Mouse (Mus musculus) T-helper 2 cell (primary cell): ENCODE measurements around the gene Epha7.

Experiments
- in situ Hi-C: fragments of 300-600 bp; cut with MboI, MseI; formaldehyde crosslinking; loops from one replicate; pipeline ENCODE4 v1.15.1; 2025; ENCODE audit warnings: high pct_unique_total_duplicates

Gene Epha7

GRCm38 (mm10) chr4:28812691-28813289, at the start of gene Epha7:
TSS of gene Epha7 (plus strand) at chr4:28813131.
- in situ Hi-C loops: no loop called here

DNA sequence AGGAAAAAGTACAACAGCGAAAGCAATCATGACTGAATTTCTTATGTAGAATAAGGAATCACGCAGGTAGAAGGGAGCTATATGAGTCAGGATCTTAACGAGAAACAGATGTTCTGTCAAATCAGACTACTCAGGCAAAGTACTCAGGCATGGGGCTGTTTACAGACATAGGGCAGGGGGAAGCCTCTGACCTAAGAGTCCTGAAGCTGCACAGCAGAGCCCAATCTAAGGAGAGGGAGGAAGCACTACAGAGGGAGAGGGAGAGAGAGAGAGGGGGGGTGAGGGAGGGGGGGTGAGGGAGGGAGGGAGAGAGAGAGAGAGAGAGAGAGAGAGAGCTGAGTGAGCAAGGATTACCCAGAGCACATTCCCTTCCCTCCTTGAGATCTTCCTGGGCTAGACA, 29.0 kb upstream of the Epha7 start:
- in situ Hi-C loops: no loop called here

GRCm38 (mm10) chr4:28808800-28809199, 4.1 kb upstream of the Epha7 start:
- in situ Hi-C loops: loop anchor here (10.0 kb wide), 1 partner anchor 1636 kb away; no protein-coding TSS in a partner anchor

DNA sequence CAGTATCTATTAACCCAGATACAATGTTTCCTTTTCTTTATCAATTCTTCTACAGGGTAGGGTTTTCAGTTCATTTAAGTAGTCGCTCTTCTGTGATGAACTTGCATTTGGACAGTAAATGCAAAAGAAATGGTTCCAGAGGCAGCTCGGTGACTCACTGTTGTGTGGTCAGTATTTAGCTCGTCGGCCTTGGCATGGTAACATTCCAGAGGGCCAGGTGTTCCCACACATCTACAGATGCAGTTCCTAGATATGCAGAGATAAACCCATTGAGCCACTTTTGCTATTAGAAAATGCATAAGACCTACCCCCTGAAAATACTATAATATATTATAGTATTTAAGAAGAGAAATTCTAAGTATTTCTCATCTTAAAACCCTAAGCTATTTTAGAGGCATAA, 3.2 kb upstream of the Epha7 start:
- in situ Hi-C loops: loop anchor here (10.0 kb wide), 1 partner anchor 1635 kb away; no protein-coding TSS in a partner anchor

DNA sequence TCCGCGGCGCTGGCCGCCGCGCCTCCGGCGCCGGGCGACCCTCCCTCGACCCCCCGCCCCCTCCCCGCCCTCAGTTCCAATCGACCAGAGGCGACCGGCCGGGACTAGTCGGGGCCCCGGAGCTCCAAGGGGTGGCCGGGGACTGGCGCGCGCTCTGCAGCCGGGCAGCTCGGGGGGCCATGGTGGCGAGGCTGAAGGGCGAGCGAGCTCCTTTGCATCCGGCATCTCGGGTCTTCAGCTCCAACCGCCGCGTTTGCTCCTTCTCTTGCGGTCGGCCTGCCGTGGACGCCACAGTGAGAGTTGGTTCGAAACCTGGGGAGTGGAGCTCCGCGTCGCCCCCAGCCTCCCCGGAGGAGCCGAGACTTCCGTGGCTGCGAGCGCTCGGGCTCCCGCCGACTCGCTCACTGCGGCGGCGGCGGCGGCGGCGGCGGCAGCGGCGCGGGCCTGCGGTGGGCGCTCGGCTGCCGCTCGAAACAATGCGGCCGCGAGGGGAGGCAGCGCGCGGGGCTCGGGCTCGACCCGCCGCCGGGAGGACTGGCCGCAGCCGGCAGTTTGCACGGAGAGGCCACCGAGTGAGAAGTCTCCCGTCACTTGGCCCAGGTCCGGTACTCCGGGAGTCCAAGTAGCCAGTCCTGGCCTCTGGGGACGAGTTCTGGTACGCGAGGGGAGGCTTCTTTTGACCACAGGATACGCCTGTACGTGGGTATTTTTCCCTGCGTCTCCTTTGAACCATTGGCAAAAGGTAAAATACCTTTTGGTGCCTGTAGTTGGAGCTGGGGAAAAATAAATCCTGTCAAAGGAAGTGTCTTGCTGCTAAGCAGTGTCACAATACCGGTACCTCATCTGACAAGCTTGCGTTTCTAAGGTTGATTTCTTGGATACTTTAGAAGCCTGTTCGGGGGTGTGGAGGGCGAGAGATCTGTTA, 882 bp downstream of the Epha7 start:
- in situ Hi-C loops: no loop called here

DNA sequence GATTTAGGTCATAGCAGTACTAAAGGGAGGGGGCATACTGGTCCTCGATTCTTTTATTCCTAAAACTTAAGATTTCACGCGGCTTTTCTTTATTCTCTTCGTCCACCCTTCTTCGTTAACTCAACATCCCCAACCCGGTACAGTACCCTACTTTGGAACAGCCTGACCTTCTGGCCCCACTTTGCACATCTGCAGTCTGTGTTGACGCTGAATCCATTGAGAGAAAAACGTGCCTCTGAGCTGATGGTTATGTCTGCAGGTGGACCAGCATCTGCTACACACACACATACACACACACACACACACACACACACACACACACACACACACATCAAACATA, 1.5 kb downstream of the Epha7 start:
- in situ Hi-C loops: no loop called here

GRCm38 (mm10) chr4:28814816-28815620, 2.1 kb downstream of the Epha7 start:
- in situ Hi-C loops: no loop called here

DNA sequence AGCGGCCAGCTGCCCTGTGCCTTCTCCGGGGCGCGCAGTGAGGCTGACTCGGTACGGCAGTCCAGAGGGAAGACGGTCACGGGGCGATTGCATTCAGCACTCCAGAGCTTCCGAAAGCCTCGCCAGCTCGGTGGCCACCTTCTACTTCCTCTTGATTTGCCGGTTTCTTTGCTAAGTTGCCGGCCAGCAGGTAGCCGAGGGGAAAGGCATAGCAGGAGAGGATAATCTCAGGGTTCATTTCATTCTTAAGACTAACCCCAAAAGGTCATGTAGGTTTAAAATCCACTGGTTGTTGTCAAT, 2.6 kb downstream of the Epha7 start:
- in situ Hi-C loops: no loop called here

- in situ Hi-C loops: no loop called here
Observed at GRCm38 (mm10) chr4:28823616-28824015, 10.7 kb downstream of the Epha7 start.

DNA sequence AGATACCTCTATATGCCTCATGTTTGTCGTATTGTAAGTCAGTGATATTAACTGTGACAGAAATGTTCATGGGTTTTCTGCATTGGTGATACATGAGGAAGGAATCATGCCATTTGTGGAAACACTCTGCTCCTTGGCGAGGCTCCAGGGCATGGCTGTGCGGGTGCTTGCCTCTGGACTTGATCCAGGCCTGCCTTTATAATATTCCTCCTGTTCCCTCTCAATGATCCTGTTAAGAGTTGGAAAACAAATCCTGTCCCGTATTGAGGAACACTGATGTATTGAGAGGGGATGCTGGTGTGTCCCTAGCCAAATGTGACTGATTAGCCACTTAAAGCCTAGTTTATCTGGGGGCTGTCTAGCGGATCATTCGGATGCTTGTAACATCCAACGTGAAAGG, 11.7 kb downstream of the Epha7 start:
- in situ Hi-C loops: no loop called here

DNA sequence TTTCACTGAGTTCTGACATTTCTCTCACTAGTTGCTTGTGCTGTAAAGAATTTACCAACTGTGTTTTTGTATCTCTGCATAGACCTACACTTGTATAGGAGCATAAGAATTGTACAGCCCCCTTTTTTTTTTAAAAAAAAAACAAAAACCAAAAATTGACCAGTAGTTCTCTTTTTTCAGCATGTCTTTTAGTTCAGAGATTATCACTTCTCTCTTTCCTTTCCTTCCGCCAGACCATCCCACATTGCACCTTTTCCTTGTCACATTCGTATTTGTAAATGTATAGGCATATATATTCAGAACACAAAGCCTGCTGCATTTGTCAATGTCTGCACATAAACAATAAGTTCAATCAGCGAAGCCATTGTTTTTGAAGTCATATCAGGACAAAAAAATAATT, 24.7 kb downstream of the Epha7 start:
- in situ Hi-C loops: no loop called here

DNA sequence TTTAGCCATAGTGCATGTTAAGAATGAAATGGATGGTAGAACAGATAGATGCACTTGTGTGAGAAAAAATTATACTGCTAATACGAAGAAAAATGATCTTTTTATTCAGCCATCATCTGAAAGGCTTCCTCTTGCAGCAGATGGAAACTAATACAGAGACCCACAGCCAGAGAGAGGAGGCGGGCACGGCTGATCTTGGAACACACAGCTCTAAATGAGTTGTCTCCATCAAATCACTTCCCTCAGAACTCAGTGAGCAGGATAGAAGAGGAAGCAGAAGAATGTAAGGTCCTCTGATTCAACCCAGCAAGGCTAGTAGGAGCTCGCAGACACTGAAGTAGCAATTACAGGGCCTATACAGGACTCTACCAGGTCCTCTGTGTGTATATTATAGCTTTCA, 33.4 kb downstream of the Epha7 start:
- in situ Hi-C loops: no loop called here

DNA sequence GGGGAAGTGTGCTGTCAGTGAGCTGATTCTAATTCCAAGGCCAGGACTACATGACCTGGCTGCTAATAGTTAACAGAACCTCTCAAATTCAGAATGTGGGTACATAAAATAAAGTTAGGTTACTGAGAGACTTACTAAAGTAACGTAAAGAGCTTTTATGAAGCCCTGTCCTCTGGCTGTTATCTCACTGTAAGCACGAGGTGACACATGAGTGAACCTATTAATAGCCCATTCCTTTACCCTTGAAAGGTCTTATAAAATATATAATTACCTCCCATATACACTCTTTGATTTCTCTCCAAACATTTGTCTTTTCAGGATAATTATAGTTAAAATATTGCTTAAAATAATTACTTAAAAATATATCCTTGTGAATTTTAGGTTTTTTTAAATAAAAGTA, 37.5 kb downstream of the Epha7 start:
- in situ Hi-C loops: no loop called here

DNA sequence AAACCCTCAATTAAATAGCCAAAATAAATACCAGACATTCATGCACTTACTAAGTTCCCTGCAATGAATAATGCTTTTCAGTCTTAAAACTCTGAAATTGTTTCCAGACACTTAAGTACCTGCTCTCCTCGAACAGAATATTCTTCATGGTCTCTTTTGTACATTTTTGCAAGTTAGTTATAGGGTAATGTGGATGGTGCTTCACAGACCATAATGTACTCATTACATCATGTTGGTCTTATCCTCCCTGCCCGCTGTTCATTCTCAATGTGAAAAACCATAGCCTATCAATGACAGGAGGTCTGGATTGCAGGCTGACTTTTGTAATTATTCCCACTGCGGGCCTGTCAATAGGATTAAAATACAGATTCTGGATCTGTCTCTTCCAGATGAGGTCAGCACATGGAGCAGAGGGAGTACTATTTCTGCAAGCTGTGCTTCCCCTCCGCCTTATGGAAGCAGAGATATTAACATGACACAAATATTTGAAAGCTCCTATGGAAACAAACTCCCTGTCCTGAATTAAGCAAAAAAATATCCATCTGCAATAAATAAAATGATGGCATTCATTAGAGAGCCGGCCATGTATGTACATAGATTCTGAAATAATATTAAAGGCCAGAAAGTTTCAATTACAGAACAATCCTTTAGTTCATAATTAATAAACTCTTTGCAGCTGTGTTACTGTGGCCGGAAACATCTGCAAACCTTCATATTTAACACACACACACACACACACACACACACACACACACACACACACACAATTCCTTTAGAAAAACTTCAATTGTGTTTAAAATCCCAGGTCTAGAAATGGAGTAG, 50.1 kb downstream of the Epha7 start:
- in situ Hi-C loops: no loop called here

DNA sequence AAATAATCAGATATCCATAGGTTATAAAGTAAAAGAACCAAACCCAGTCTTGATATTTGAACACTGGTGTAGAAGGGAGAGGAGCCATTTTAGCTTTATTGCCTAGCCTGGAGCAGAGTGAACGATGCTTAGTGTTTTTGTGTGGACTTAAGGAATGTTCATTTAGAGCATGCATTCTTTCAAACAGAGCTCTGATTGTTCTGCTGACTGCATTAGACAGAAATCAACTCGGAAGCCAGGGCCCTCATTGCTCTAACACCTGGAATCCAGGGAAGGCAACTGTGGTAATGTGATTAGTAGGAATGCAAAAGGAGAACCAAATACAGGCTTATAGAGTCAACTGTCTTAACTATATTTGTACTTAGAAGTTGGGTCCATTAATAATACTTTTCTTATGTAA, 53.5 kb downstream of the Epha7 start:
- in situ Hi-C loops: no loop called here

DNA sequence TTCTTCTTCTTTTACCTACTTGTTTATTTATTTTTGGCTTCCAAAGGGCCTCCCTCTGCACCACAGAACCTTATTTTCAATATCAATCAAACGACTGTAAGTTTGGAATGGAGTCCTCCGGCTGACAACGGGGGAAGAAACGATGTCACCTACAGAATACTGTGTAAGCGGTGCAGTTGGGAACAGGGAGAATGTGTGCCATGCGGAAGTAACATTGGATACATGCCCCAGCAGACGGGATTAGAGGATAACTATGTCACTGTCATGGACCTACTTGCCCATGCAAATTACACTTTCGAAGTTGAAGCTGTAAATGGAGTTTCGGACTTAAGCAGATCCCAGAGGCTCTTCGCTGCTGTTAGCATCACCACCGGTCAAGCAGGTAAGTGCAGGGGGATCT, 58.7 kb downstream of the Epha7 start:
- in situ Hi-C loops: no loop called here

DNA sequence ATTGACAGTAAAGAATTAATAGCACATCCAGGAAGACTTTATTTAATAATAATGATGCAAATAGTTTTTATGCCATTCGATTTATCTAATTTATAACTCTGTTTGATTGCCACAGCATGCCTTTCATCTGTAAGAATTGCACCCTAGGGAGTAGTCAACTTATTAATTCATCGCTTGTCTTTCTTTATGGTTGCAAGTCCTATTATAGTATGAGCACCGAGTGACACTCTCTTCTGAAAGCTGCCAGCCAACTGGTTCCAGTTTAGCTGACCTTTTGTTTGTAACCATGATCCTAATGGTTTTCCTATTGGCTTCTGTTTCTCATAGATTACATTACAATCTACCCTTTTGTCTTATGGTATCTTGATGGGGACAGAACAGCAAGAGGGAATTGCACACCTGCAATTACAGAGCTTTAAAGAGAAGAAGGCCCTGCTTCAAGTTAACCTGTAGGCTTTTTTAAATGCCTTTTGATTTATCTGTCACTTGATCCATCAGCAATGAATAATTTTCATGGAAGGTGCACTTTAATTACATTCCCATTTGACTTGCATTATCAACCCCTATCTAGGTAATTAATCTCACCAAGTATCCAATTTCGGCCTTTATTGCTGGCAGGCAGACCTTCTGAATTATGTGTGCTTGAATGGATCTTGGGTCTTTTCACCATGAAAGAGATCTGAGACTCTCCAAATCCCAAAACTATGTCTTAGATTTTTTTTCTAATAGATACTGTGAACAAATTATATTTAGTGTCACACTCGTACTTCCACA, 68.5 kb downstream of the Epha7 start:
- in situ Hi-C loops: no loop called here

DNA sequence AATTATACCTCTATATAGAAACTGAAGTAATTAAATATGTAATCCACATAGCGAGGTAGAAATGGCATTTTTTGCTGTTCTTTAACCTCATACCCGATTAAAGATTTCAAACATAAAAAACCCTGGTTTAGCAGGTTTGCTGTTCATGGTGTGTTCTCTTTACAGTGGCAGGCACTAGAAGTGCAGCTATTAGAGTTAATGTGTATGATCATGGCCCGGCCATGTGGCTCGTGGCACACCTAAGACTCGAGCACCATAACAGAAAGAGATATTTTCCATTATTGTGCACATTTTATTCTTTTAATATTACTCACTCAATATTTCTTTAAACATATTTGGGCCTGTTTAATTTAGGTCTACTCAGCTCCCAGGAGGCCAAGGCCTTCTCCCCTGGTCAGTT, 76.7 kb downstream of the Epha7 start:
- in situ Hi-C loops: no loop called here

GRCm38 (mm10) chr4:28890102-28890501, 77.2 kb downstream of the Epha7 start:
- in situ Hi-C loops: no loop called here

DNA sequence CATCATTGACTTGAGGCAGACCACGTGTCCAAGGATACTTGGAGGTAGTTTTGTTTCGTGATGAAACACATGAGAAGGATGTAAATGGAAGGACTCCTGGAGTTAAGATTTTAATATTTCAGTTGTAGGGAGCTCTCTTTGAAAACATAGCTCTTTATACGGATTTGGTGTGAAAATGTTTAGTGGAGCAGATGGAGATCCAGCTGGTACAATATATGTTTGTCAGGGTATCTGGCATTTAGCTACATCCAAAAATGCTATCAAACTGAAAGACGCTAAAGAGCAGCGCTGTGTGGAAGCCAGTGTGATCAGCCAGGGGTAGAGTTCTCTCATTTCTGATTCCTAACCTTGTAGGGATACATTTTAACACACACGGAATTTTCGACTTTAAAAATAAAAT, 82.5 kb downstream of the Epha7 start:
- in situ Hi-C loops: no loop called here

- in situ Hi-C loops: no loop called here
Observed at GRCm38 (mm10) chr4:28899373-28899772, 86.4 kb downstream of the Epha7 start.
